ENCODE assay signal across 7 mouse cellular contexts in genomic region chr2:9574196-9574595, GRCm38 (mm10).
DNase-seq lines count a peak whose midpoint lies in the region; ATAC-seq lines count a peak whose summit lies in the region.

No protein-coding gene starts in this region.

- H3K9me3 ChIP-seq in forebrain, embryonic 16.5 days (ENCODE audit: control insufficient read depth, low read length) = no peaks in the 10 kb centered on the region

- no peaks in the 10 kb centered on the region for H3K36me3 ChIP-seq in forebrain, embryonic 16.5 days (ENCODE audit: control insufficient read depth, insufficient read depth)

- no peaks in the 10 kb centered on the region for H3K27me3 ChIP-seq in forebrain, embryonic 16.5 days (replicated peaks; ENCODE audit: control insufficient read depth, insufficient read depth, low read length)

- H3K4me1 ChIP-seq in forebrain, embryonic 16.5 days (replicated peaks; ENCODE audit: control insufficient read depth, insufficient read depth, low read length) = peaks cover 4% of the 10 kb centered on the region

- H3K27ac ChIP-seq in forebrain, embryonic 16.5 days (ENCODE audit: low read length) = no peak overlapping the region

- no peak overlapping the region for H3K4me3 ChIP-seq in forebrain, embryonic 16.5 days (replicated peaks; ENCODE audit: low read length)

- 9% methylated on average over 6 of the region's 6 CpGs for WGBS in forebrain, embryonic 16.5 days

- peak overlapping the region; percentile 34 for H3K4me2 ChIP-seq in forebrain, embryonic 16.5 days (ENCODE audit: low read length)

- peak; percentile 1 for DNase-seq in right cerebral cortex, adult 18-20 months
- DNase-seq in right cerebral cortex, postnatal 25 days = no peak
- DNase-seq in kidney, postnatal 4 days = peak; percentile 70 to 80
- no peak for DNase-seq in adrenal gland, adult 18-20 months (ENCODE audit: low spot score in 2 of 2)
- no peak for DNase-seq in urinary bladder, postnatal 14 days (ENCODE audit: low spot score)
- no peak for DNase-seq in thymus, postnatal 25 days

- H3K9ac ChIP-seq in forebrain, embryonic 16.5 days (replicated peaks; ENCODE audit: low read depth, low read length) = no peak overlapping the region

- peak; percentile 95 for ATAC-seq in forebrain, embryonic 16.5 days

Comparison
In these comparisons a context has a peak if more than half of its experiments do, and no peak if none do; other contexts are left out.
1. DNase-seq: peak in right cerebral cortex, adult 18-20 months (single experiment) and kidney, postnatal 4 days (2 of 2); none in right cerebral cortex, postnatal 25 days (single experiment), adrenal gland, adult 18-20 months (0 of 2), urinary bladder, postnatal 14 days (single experiment) and thymus, postnatal 25 days (single experiment).